Mouse (Mus musculus) gastrocnemius, postnatal 14 days (tissue): ENCODE results near the gene Cd44. TPM values are rescaled to one million over a fixed set of nuclear protein-coding genes. Genes with fewer than 3 reads are reported as not detected.

Experiments
- DNase-seq: peaks from one replicate; pipeline ENCODE4 v3.0.0; 2021; ENCODE audit warnings: mixed read lengths
- intact Hi-C: fragments of 180-260 bp; cut with DNase I; formaldehyde crosslinking; loops from one replicate; pipeline ENCODE4 v1.15.1; 2025; ENCODE audit warnings: low total_unique reads
- total RNA-seq, 2 experiments: library from RNA; stranded (reverse); gene quantifications; 2 replicates each; pipeline ENCODE4 v1.2.3; 2021

The Cd44 gene
- total RNA-seq, 2 experiments from 2014 or later: 15.5 to 21.1 TPM

GRCm38 (mm10) chr2:102918301-102918700 lies 16.8 kb upstream of the Cd44 start:
- DNase-seq: no peak
- intact Hi-C loops: no loop called here

DNA sequence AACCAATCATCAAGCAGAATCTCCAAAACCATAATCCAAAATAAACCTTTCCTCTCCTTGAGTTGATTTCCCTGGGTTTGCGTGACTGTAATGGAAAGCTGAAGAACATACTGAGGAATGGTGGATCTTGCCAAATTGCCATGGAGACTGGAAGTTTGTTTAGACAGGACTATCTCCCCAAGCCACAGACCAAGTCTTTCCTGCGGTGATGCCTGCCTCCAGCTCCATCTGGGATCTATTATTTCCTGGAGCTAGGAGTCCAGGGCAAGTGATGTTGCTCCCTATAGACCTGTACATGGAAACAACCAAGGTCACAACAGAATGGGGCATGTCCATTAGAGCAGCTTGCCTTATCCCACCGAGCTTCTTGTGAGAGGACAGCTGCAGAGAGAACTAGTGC lies 15.1 kb upstream of the Cd44 start:
- no peak for DNase-seq
- intact Hi-C loops: no loop called here

GRCm38 (mm10) chr2:102914675-102915074 lies 13.2 kb upstream of the Cd44 start:
- intact Hi-C loops: no loop called here
- DNase-seq: no peak

- no peak for DNase-seq
- intact Hi-C loops: no loop called here
These were observed 12.5 kb upstream of the Cd44 start for GRCm38 (mm10) chr2:102913833-102914545.

- no peak for DNase-seq
- intact Hi-C loops: no loop called here
These were observed 11.5 kb upstream of the Cd44 start for GRCm38 (mm10) chr2:102912951-102913350.

- intact Hi-C loops: no loop called here
- DNase-seq: no peak
These were observed 11.0 kb upstream of the Cd44 start for GRCm38 (mm10) chr2:102912469-102912868.

DNA sequence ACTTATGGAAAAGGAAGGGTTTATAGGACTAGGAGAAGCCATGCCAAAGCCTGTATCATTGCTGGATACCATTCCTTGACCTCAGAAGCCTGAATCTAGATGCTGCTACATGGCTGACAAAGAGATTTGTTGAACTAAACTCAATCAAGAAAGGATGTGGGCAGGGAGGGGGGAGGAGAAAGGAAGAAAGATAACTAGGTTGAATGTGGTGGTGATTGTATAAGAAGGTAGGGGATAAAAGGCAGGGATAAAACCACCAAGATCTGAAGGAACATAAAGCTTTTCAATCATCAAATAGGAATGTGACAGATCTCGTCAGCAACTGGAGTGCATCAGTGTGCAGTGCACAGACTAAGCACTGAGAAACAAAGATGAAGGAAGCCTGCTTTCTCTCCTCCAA lies 7.9 kb upstream of the Cd44 start:
- intact Hi-C loops: no loop called here
- no peak for DNase-seq

DNA sequence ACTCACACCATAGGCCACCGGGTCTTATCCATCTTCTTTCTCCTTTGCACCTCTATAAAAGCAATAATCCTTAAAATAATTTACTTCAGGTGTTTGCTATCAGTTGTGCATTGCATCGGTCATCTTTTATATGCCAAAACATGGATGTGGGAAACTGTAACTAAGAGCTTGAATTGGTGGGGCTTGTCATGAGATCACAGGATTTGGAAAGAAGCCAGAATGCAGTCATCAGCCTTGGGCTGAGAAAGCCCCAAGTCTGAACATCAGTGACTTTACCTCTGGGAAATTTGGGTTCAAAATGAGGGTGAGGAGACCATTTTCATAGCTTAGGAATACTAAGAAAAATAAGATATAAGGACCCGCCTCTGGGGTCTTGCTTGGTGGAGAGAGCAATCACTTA lies 4.1 kb upstream of the Cd44 start:
- intact Hi-C loops: no loop called here
- DNase-seq: no peak

DNA sequence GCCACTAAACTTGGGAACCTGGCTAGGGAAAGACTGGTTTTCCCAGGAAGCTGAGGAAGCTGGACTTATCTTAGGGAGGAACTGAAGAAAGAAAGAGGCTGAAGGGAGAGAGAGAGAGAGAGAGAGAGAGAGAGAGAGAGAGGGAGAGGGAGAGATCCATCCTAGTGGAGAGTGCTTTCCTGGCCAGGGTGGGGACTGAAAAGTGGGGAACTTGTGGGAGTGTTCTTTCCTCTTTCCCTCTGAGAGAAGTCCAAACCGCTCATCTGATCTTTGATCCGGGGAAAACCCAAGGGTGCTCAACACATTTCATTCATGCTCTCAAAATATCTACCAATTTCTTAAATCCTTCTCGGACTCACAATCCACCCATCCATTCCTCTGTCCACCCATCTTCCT lies 361 bp upstream of the Cd44 start:
- intact Hi-C loops: no loop called here
- DNase-seq: no peak

DNA sequence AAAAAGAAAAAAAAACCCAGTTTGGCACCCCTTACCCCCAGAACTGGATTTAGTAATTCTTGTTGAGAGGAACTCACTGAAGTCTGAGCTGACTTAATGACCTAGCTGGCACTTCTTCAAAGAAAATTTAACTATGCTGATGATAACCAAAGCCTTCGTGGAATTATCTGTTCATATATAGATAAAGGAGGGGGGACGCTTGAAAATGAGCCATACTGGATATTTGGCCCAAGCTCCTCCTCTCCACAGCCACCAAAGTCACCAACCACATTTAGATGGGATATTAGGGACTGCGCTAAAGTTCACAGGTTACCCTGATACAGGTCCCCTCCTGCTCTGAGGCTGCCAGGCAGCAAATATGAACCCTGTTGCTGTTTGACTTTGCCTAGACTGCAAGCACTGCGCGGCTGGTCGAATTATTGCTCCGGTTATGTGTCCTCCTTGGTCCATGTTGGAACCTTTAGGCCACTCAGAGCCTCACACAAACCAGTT lies 1.2 kb downstream of the Cd44 start:
- DNase-seq: no peak
- intact Hi-C loops: no loop called here

DNA sequence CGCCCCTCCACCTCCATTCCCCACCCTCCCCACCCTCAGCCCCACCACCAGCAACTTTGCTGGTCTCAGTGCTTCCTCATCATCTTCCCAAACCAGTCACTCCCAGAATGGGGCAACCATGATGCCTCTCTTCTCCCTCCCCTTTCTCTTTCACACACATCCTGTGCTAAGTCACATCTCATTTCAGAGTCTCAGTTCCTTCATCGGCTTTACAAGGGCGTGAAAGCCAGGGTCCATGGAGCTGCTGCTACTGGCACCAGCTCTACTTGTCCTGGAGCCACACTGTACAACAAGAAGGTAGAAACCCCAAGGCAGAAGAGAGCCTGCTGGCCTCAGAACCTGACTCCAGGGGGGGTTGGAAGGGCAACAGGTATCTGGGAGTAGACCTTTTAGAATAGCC lies 2.2 kb downstream of the Cd44 start:
- intact Hi-C loops: no loop called here

GRCm38 (mm10) chr2:102898585-102898984 lies 2.9 kb downstream of the Cd44 start:
- no peak for DNase-seq
- intact Hi-C loops: no loop called here

More for the DNA sequence above, 2.2 kb downstream of the Cd44 start:
- DNase-seq: no peak

DNA sequence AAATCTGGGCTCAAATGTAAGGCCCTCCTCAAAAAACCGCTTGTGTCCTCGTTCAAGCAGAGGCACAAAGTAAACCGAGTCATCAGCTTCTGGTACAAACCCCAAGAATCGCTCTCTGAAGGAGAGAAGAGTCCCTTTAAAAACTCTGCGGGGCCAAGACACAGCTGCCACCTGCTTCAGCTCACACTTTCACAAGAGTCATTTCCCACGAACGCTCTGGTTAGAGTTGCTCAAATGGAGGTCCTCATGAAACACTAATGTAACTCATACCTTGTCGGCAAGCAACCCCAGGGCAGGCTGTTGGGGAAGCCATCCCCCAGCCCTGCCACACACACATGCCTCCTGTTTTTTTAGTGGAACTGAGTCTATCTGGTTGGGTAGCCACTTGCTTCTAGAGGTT lies 5.3 kb downstream of the Cd44 start:
- intact Hi-C loops: no loop called here
- DNase-seq: no peak

DNA sequence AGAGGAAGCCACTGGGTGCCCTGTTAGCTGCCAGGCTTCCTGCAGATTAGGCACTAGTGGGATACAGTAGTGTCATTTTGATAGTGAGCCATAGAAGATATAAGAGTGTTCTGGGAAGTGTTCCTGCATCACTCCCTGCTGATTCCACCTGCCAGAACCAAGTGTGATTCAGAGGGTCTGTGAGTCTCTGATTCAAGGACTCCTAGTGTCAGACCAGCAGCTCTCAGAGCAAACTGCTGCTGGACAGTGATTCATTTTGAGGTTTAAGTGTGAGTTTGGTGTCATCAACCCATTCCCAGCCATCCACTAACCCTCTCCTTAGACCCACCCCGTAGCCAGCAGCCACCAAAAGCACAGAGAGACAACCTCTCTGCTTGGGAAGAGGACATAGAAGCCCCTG lies 6.3 kb downstream of the Cd44 start:
- intact Hi-C loops: no loop called here

GRCm38 (mm10) chr2:102894785-102895184 lies 6.7 kb downstream of the Cd44 start:
- DNase-seq: no peak
- intact Hi-C loops: no loop called here

More for the DNA sequence above, 6.3 kb downstream of the Cd44 start:
- DNase-seq: no peak

DNA sequence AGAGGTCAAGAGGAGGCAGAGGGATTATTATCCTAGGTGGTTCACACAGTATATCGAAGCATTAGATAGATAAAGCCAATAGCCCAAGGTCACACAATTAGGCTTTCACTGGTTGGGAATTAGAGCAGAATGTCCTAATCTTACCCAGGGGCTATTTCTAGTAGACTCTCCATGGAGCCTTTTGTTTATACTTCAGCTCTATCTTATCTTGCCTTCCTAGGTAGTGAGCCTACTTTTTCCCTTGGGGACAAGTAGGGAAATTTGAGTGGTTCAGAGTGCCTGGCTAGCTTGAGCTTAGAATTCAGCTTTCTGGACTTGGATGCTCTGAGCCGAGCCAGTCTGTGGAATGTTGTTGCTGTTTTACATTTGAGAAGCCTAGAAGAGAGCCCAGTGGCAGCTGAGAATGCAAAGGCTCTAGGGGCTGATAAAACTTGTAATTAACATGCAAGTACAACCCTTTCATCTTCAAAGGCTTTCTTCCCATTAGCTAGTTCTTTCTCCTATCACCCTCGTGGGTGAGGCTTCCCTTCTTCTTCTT lies 12.7 kb downstream of the Cd44 start:
- no peak for DNase-seq
- intact Hi-C loops: no loop called here

- no peak for DNase-seq
- intact Hi-C loops: no loop called here
These were observed 14.3 kb downstream of the Cd44 start for GRCm38 (mm10) chr2:102887137-102887536.

- no peak for DNase-seq
- intact Hi-C loops: no loop called here
These were observed 15.0 kb downstream of the Cd44 start for GRCm38 (mm10) chr2:102886306-102886935.

DNA sequence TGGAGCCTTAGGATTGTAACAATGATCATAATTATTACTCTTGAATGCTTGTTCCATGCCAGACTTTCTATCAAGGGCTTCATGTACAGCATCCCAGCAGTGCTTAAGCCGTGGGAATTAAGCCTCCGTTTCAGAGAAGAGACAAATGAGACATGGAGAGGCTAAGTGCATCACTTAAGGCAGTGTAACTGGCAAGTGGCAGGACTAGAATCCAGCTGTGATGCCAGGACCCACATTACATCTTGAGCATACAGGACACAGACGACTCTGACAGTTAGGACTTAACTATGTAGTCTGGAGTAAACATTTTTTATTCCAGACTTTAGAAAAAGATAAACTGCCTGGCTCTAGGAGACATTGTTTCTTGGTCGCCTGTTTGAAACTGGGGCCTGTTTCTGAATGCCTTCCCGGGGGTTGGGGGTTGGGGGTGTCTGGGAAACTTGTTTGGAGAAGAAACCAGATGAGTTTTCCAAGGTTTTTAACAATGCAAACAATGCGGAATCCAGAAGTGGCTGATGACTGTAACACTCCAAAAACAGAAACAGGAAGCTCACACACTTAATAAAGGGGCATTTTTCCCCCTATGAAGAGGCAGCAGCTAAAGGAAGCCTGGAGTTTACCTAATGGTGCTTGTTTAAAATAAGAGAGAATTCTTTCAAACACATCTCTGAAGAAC lies 18.7 kb downstream of the Cd44 start:
- intact Hi-C loops: no loop called here
- DNase-seq: peak; percentile 36

DNA sequence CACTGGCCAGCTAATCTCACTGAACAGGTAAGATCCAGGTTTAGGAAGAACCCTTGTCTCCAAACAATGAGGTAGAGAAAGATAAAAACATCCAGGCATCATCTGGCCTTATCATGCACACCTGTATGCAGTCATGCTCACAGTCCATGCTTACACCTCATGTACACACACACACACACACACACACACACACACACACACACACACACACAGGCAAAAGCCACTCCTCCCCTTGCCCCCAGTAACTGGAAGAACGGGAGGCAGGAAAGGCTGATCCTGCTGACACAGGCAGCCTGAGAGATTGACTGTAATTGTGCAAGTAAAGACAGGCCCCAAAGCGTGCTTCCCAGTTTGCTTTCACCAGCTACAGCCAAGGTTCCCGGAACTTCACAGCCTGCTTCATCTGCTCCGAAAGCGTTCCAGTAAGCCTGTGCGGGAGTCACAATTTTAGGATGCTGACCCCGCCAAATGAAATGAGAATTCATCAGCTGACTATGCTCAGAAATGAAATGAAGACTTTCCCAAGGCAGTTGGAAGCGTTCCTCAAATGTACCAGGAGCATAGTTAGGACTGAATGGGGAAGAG lies 19.4 kb downstream of the Cd44 start:
- DNase-seq: peak; percentile 41
- intact Hi-C loops: no loop called here
